Mouse (Mus musculus): ENCODE results near the gene Sec24a. TPM values are rescaled to one million over a fixed set of nuclear protein-coding genes. Genes with fewer than 3 reads are reported as not detected.
"Not testable (repeated sequence)": the region's sequence is repeated elsewhere in the genome, so short reads cannot be mapped to it uniquely, and the experiment has no call there.

Sec24a gene
- polyA plus RNA-seq, 1 experiment from 2014 or later, result 7.5 TPM

DNA sequence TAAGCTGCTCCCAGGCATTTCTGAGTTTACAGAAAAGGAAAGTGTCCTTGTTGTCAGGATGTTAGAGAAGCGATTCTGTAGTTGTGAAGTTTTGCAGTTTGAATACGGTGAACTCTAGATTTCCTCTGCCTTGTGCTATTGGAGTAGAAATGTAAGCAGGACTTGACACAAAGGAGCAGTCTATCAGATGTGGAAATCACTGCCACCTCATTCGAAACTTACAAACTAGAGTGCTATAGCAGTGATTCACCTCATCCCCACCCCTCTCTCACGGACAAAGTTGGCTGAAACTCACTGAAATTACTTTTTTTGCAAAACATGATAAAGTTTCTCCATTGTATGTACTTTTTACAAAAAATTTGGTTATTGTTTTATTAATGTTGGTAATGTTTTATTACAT, 1.4 kb upstream of the Sec24a start:
- Histone ChIP-seq H3K27ac (ENCODE audit: low read depth, low read length) (no peak overlapping the region), H3K9me3 (replicated peaks; ENCODE audit: control insufficient read depth, low read length) (no peaks in the 10 kb centered on the region), H3K4me3 (ENCODE audit: low read depth, low read length) (no peak overlapping the region), H3K27me3 (replicated peaks; ENCODE audit: control insufficient read depth, insufficient read depth, low read length) (no peaks in the 10 kb centered on the region), H3K9ac (ENCODE audit: low read length) (no peak overlapping the region), H3K36me3 (ENCODE audit: control insufficient read depth, insufficient read depth, low read length) (no peaks in the 10 kb centered on the region), H3K4me2 (ENCODE audit: low read length) (peak overlapping the region; percentile 93), H3K4me1 (ENCODE audit: control insufficient read depth, insufficient read depth, low read length) (peaks cover 10% of the 10 kb centered on the region)
- ATAC-seq (no peak), DNase-seq (ENCODE audit: low spot score) (no peak)
- WGBS, result 87% methylated on average over 4 of the region's 4 CpGs

DNA sequence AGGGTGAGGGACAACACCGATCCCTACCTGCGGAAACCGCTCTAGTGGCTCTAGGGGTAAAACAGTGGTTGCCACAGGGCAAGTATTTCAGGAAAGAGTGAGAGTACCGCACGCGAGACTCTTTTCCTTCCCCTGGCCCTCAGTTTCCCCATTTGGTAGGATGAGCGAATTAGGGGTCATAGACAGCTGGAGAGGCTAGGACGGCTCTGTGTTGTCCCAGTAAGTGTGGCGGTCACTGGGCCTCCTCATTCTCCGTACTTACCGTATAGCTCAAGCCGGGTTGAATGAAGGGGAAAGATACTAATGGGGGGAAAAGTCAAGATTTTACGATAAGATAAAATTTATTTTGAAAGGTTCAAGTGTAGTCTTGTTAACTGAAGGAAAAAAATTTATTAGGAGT, 521 bp upstream of the Sec24a start:
- DNase-seq (ENCODE audit: low spot score), result no peak
- H3K4me2 ChIP-seq (ENCODE audit: low read length), result peak overlapping the region; percentile 93
- H3K9ac ChIP-seq (ENCODE audit: low read length), result peak overlapping the region; percentile 83
- peak; percentile 42 for ATAC-seq
- H3K27ac ChIP-seq (ENCODE audit: low read depth, low read length), result no peak overlapping the region
- H3K9me3 ChIP-seq (replicated peaks; ENCODE audit: control insufficient read depth, low read length), result no peaks in the 10 kb centered on the region
- no peaks in the 10 kb centered on the region for H3K27me3 ChIP-seq (replicated peaks; ENCODE audit: control insufficient read depth, insufficient read depth, low read length)
- H3K4me3 ChIP-seq (ENCODE audit: low read depth, low read length), result peak overlapping the region; percentile 64
- 7% methylated on average over 13 of the region's 13 CpGs for WGBS
- H3K4me1 ChIP-seq (ENCODE audit: control insufficient read depth, insufficient read depth, low read length), result peaks cover 10% of the 10 kb centered on the region
- H3K36me3 ChIP-seq (ENCODE audit: control insufficient read depth, insufficient read depth, low read length), result no peaks in the 10 kb centered on the region

GRCm38 (mm10) chr11:51761241-51761640, 2.2 kb downstream of the Sec24a start:
- DNase-seq (ENCODE audit: low spot score) (no peak), ATAC-seq (no peak)
- no peak overlapping the region for H3K4me3 ChIP-seq (ENCODE audit: low read depth, low read length)
- no peak overlapping the region for H3K27ac ChIP-seq (ENCODE audit: low read depth, low read length)
- no peaks in the 10 kb centered on the region for H3K9me3 ChIP-seq (replicated peaks; ENCODE audit: control insufficient read depth, low read length)
- H3K36me3 ChIP-seq (ENCODE audit: control insufficient read depth, insufficient read depth, low read length), result no peaks in the 10 kb centered on the region
- H3K9ac ChIP-seq (ENCODE audit: low read length), result no peak overlapping the region
- H3K4me2 ChIP-seq (ENCODE audit: low read length), result no peak overlapping the region
- H3K4me1 ChIP-seq (ENCODE audit: control insufficient read depth, insufficient read depth, low read length), result peaks cover 10% of the 10 kb centered on the region
- no peaks in the 10 kb centered on the region for H3K27me3 ChIP-seq (replicated peaks; ENCODE audit: control insufficient read depth, insufficient read depth, low read length)
- WGBS, result 79% methylated on average over 5 of the region's 5 CpGs

- no peaks in the 10 kb centered on the region for H3K9me3 ChIP-seq (replicated peaks; ENCODE audit: control insufficient read depth, low read length)
- no peak overlapping the region for H3K4me3 ChIP-seq (ENCODE audit: low read depth, low read length)
- DNase-seq (ENCODE audit: low spot score), result no peak
- peaks cover 18% of the 10 kb centered on the region for H3K4me1 ChIP-seq (ENCODE audit: control insufficient read depth, insufficient read depth, low read length)
- WGBS, result 86% methylated on average over 6 of the region's 6 CpGs
- H3K36me3 ChIP-seq (ENCODE audit: control insufficient read depth, insufficient read depth, low read length), result no peaks in the 10 kb centered on the region
- ATAC-seq, result no peak
- H3K27me3 ChIP-seq (replicated peaks; ENCODE audit: control insufficient read depth, insufficient read depth, low read length), result no peaks in the 10 kb centered on the region
- no peak overlapping the region for H3K4me2 ChIP-seq (ENCODE audit: low read length)
- H3K9ac ChIP-seq (ENCODE audit: low read length), result no peak overlapping the region
- no peak overlapping the region for H3K27ac ChIP-seq (ENCODE audit: low read depth, low read length)
These were observed 3.3 kb downstream of the Sec24a start for GRCm38 (mm10) chr11:51759941-51760657.

GRCm38 (mm10) chr11:51759251-51759650, 4.2 kb downstream of the Sec24a start:
- Histone ChIP-seq H3K27ac (ENCODE audit: low read depth, low read length) (no peak overlapping the region), H3K27me3 (replicated peaks; ENCODE audit: control insufficient read depth, insufficient read depth, low read length) (no peaks in the 10 kb centered on the region), H3K36me3 (ENCODE audit: control insufficient read depth, insufficient read depth, low read length) (no peaks in the 10 kb centered on the region), H3K4me1 (ENCODE audit: control insufficient read depth, insufficient read depth, low read length) (peaks cover 14% of the 10 kb centered on the region), H3K9ac (ENCODE audit: low read length) (no peak overlapping the region), H3K9me3 (replicated peaks; ENCODE audit: control insufficient read depth, low read length) (no peaks in the 10 kb centered on the region), H3K4me2 (ENCODE audit: low read length) (no peak overlapping the region), H3K4me3 (ENCODE audit: low read depth, low read length) (no peak overlapping the region)
- 87% methylated on average over 2 of the region's 2 CpGs for WGBS
- ATAC-seq (no peak), DNase-seq (ENCODE audit: low spot score) (no peak)

DNA sequence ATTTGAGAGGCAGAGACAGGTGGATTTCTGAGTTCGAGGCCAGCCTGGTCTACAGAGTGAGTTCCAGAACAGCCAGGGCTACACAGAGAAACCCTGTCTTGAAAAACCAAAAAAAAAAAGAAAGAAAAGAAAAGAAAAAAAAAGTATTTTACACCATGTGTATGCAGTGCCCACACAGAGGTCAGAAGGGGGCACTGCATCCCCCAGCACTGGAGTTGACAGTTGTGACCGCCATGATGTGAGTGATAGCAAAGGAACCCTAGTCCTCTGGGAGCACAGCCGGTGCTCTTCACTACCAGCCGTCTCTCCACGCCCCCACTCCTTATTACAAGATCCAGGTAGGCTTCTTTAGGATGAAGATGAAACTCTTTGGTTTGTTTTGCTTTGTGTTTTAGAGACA, 5.2 kb downstream of the Sec24a start:
- H3K27ac ChIP-seq (ENCODE audit: low read depth, low read length); H3K9ac ChIP-seq (ENCODE audit: low read length); H3K36me3 ChIP-seq (ENCODE audit: control insufficient read depth, insufficient read depth, low read length); H3K4me2 ChIP-seq (ENCODE audit: low read length); DNase-seq (ENCODE audit: low spot score); H3K9me3 ChIP-seq (replicated peaks; ENCODE audit: control insufficient read depth, low read length); H3K4me3 ChIP-seq (ENCODE audit: low read depth, low read length); ATAC-seq; H3K27me3 ChIP-seq (replicated peaks; ENCODE audit: control insufficient read depth, insufficient read depth, low read length): not testable (repeated sequence)
- peaks cover 13% of the 10 kb centered on the region for H3K4me1 ChIP-seq (ENCODE audit: control insufficient read depth, insufficient read depth, low read length)
- 92% methylated on average over 5 of the region's 5 CpGs for WGBS

GRCm38 (mm10) chr11:51757625-51758024, 5.8 kb downstream of the Sec24a start:
- Histone ChIP-seq H3K27me3 (replicated peaks; ENCODE audit: control insufficient read depth, insufficient read depth, low read length) (no peaks in the 10 kb centered on the region), H3K9ac (ENCODE audit: low read length) (no peak overlapping the region), H3K4me1 (ENCODE audit: control insufficient read depth, insufficient read depth, low read length) (peaks cover 10% of the 10 kb centered on the region), H3K9me3 (replicated peaks; ENCODE audit: control insufficient read depth, low read length) (no peaks in the 10 kb centered on the region), H3K27ac (ENCODE audit: low read depth, low read length) (no peak overlapping the region), H3K4me3 (ENCODE audit: low read depth, low read length) (no peak overlapping the region), H3K36me3 (ENCODE audit: control insufficient read depth, insufficient read depth, low read length) (no peaks in the 10 kb centered on the region), H3K4me2 (ENCODE audit: low read length) (no peak overlapping the region)
- DNase-seq (ENCODE audit: low spot score) (no peak), ATAC-seq (no peak)
- 89% methylated on average over 5 of the region's 5 CpGs for WGBS

DNA sequence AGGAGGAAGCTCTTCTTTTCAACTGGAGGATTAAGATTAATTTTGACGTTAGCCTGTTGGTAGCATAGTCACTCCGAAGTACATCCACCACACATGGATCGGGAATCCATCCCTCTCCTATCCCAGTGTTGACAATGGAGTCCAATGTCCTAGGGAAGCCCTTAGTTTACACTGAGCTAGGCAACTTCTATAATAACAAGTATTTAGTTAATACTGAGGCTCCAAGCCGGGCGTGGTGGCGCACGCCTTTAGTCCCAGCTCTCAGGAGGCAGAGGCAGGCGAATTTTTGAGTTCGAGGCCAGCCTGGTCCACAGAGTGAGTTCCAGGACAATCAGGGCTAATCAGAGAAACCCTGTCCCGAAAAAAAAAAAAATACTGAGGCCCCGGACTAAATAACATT, 6.4 kb downstream of the Sec24a start:
- H3K27ac ChIP-seq (ENCODE audit: low read depth, low read length), result no peak overlapping the region
- H3K9me3 ChIP-seq (replicated peaks; ENCODE audit: control insufficient read depth, low read length), result no peaks in the 10 kb centered on the region
- peaks cover 10% of the 10 kb centered on the region for H3K4me1 ChIP-seq (ENCODE audit: control insufficient read depth, insufficient read depth, low read length)
- no peak for DNase-seq (ENCODE audit: low spot score)
- no peaks in the 10 kb centered on the region for H3K36me3 ChIP-seq (ENCODE audit: control insufficient read depth, insufficient read depth, low read length)
- ATAC-seq, result no peak
- peak overlapping the region; percentile 86 for H3K4me2 ChIP-seq (ENCODE audit: low read length)
- no peaks in the 10 kb centered on the region for H3K27me3 ChIP-seq (replicated peaks; ENCODE audit: control insufficient read depth, insufficient read depth, low read length)
- H3K9ac ChIP-seq (ENCODE audit: low read length), result peak overlapping the region; percentile 94
- peak overlapping the region; percentile 97 for H3K4me3 ChIP-seq (ENCODE audit: low read depth, low read length)
- 79% methylated on average over 11 of the region's 11 CpGs for whole genome bisulfite sequencing

DNA sequence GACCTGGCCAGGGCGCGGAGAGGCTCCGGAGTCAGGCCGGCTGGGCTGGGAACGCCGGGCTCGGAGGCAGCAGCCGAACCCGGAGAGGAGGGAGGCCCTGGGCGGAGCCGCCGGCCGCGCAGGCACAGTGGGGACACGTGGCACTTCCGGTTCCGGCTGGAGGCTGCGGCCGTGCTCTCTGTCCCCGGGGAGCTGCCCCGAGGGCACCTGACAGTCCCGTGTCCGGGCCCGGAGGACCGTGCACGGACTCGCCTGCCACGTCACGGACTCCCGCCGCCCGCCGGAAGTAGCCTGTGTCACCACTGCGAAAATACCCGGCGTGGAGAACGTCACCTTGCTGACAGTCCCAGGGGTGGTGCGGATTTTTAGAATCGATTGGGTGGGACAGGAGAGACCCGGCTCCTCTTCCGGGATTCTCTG, 7.1 kb downstream of the Sec24a start:
- H3K9me3 ChIP-seq (replicated peaks; ENCODE audit: control insufficient read depth, low read length), result no peaks in the 10 kb centered on the region
- H3K4me2 ChIP-seq (ENCODE audit: low read length), result peak overlapping the region; percentile 86
- whole genome bisulfite sequencing, result under 1% methylated on average over 36 of the region's 41 CpGs
- peak overlapping the region; percentile 97 for H3K4me3 ChIP-seq (ENCODE audit: low read depth, low read length)
- H3K27ac ChIP-seq (ENCODE audit: low read depth, low read length), result peak overlapping the region; percentile 52; the same call in 1 of the 2 replicates
- peak overlapping the region; percentile 94 for H3K9ac ChIP-seq (ENCODE audit: low read length)
- H3K4me1 ChIP-seq (ENCODE audit: control insufficient read depth, insufficient read depth, low read length), result peaks cover 10% of the 10 kb centered on the region
- no peaks in the 10 kb centered on the region for H3K36me3 ChIP-seq (ENCODE audit: control insufficient read depth, insufficient read depth, low read length)
- no peaks in the 10 kb centered on the region for H3K27me3 ChIP-seq (replicated peaks; ENCODE audit: control insufficient read depth, insufficient read depth, low read length)
- DNase-seq (ENCODE audit: low spot score), result peak; percentile 90
- ATAC-seq, result peak; percentile 98
